Mouse (Mus musculus) liver, embryonic 14.5 days (tissue): ENCODE measurements around the gene Qrich2. TPM values are rescaled to one million over a fixed set of nuclear protein-coding genes. Genes with fewer than 3 reads are reported as not detected.
A peak's percentile ranks its signal among the peaks of the same experiment; 100 is the strongest.

ENCODE experiments used
- ATAC-seq: fragments of 200-750 bp; cut with Nextera tagmentation; 2 replicates; pipeline ENCODE4 v1.8.0; 2017; ENCODE audit warnings: moderate number of reproducible peaks, mild to moderate bottlenecking, moderate library complexity; ENCODE audit not compliant: insufficient read depth
- DNase-seq, 3 experiments: peaks; one replicate each; pipeline ENCODE4 v3.0.0-alpha.2; 2012 to 2013; ENCODE audit warnings: low read depth in 3 of 3, low spot score in 3 of 3
- H3K27ac ChIP-seq: fragments of 300-500 bp; sonication (generic); 2 replicates; pipeline ENCODE4 v1.5.1; 2014; ENCODE audit warnings: moderate library complexity, mild to moderate bottlenecking, control low read depth, inconsistent platforms
- H3K27me3 ChIP-seq: fragments of 300-500 bp; sonication (generic); 2 replicates; pipeline ENCODE4 v1.6.1; 2014; ENCODE audit warnings: mild to moderate bottlenecking, low read length, moderate library complexity; ENCODE audit not compliant: control insufficient read depth, insufficient read depth
- H3K36me3 ChIP-seq: fragments of 300-500 bp; sonication (generic); replicated peaks from 2 replicates; pipeline ENCODE4 v1.6.1; 2014; ENCODE audit warnings: low read depth; ENCODE audit not compliant: control insufficient read depth, insufficient read depth
- H3K4me1 ChIP-seq, 2 experiments: fragments of 200-500 bp in 1 of 2; fragments of 300-500 bp in 1 of 2; sonication (generic) in 1 of 2; replicated peaks; 2 replicates each; pipeline ENCODE4 v1.6.1; 2012 to 2014; ENCODE audit warnings: antibody characterized with exemption in 1 of 2, inconsistent platforms in 1 of 2, low read length in 1 of 2; ENCODE audit not compliant: control insufficient read depth in 2 of 2, insufficient read depth in 2 of 2
- H3K4me2 ChIP-seq: fragments of 300-500 bp; sonication (generic); 2 replicates; pipeline ENCODE4 v1.6.1; 2014; ENCODE audit warnings: low read depth, mild to moderate bottlenecking, control low read depth, moderate library complexity
- H3K4me3 ChIP-seq, 2 experiments: fragments of 200-500 bp in 1 of 2; fragments of 300-500 bp in 1 of 2; sonication (generic) in 1 of 2; 2 replicates each; pipeline ENCODE4 v1.5.1; 2012 to 2014; ENCODE audit warnings: low read depth in 2 of 2, low read length in 2 of 2, mild to moderate bottlenecking in 2 of 2, control low read depth in 1 of 2, inconsistent platforms in 1 of 2, moderate library complexity in 1 of 2; ENCODE audit not compliant: insufficient read depth in 1 of 2
- H3K9ac ChIP-seq: fragments of 300-500 bp; sonication (generic); replicated peaks from 2 replicates; pipeline ENCODE4 v1.6.1; 2014; ENCODE audit warnings: mild to moderate bottlenecking, control low read depth, moderate library complexity
- H3K9me3 ChIP-seq: fragments of 300-500 bp; sonication (generic); 2 replicates; pipeline ENCODE4 v1.6.1; 2016; ENCODE audit warnings: low read length, mixed read lengths; ENCODE audit not compliant: control insufficient read depth
- CTCF ChIP-seq: IDR thresholded peaks from 2 replicates; pipeline ENCODE4 v1.5.1; 2016; ENCODE audit warnings: antibody characterized with exemption, low read depth, control low read depth
- EP300 ChIP-seq: IDR thresholded peaks from 2 replicates; pipeline ENCODE4 v1.6.1; 2016; ENCODE audit warnings: antibody characterized with exemption, low read depth
- WGBS: fragments of 180-500 bp; shearing (Covaris S2); extraction: QIAGEN DNeasy Blood & Tissue Kit; methylation state at CpG from one replicate; pipeline ENCODE4 v1.1.7; 2014; ENCODE audit not compliant: insufficient replicate concordance; 5-methylcytosine and 5-hydroxymethylcytosine counted together
- polyA plus RNA-seq, 2 experiments: library from polyadenylated mRNA; depleted of rRNA in 1 of 2; stranded (reverse) in 1 of 2; unstranded in 1 of 2; fragments of >200 nt; fragmentation: Nextera tagmentation in 1 of 2; extraction: Ambion mirVana in 1 of 2; gene quantifications; 2 replicates each; pipeline versions ENCODE4 v1.2.1 to v1.2.3; 2012 to 2014

The Qrich2 gene
- polyA plus RNA-seq, 2 experiments: 0.01 to 0.08 TPM

GRCm38 (mm10) chr11:116489771-116490231, 23.8 kb upstream of the Qrich2 start:
- Histone ChIP-seq H3K4me2 (peak overlapping the region; percentile 71), H3K9me3 (no peaks in the 10 kb centered on the region), H3K27me3 (no peaks in the 10 kb centered on the region), H3K4me3 (peak overlapping the region; percentile 75 to 77), H3K36me3 (no peaks in the 10 kb centered on the region; the same call in 1 of the 2 replicates), H3K4me1 (peaks cover 5 to 11% of the 10 kb centered on the region in 2 experiments), H3K9ac (peak overlapping the region; percentile 69), H3K27ac (no peak overlapping the region; the same call in 1 of the 2 replicates)
- WGBS: under 1% methylated on average over 39 of the region's 39 CpGs
- TF ChIP-seq EP300: no peak
- no peak for TF ChIP-seq CTCF
- peak; percentile 39; the same call in 1 of the 2 replicates for ATAC-seq
- no peak for DNase-seq

GRCm38 (mm10) chr11:116488693-116489375, 22.8 kb upstream of the Qrich2 start:
- peaks cover 5 to 11% of the 10 kb centered on the region in 2 experiments for H3K4me1 ChIP-seq
- H3K9ac ChIP-seq: no peak overlapping the region
- DNase-seq (no peak), ATAC-seq (no peak)
- H3K27ac ChIP-seq: no peak overlapping the region
- H3K27me3 ChIP-seq: no peaks in the 10 kb centered on the region
- TF ChIP-seq EP300 (no peak), CTCF (peak; percentile 74)
- 58% methylated on average over 14 of the region's 14 CpGs for WGBS
- H3K9me3 ChIP-seq: no peaks in the 10 kb centered on the region
- H3K4me3 ChIP-seq: peak overlapping the region; percentile 75 to 77
- H3K4me2 ChIP-seq: peak overlapping the region; percentile 71
- H3K36me3 ChIP-seq: no peaks in the 10 kb centered on the region; the same call in none of the 2 replicates

- H3K36me3 ChIP-seq: no peaks in the 10 kb centered on the region; the same call in none of the 2 replicates
- DNase-seq (no peak), ATAC-seq (no peak)
- H3K27me3 ChIP-seq: no peaks in the 10 kb centered on the region
- H3K4me2 ChIP-seq: no peak overlapping the region
- no peaks in the 10 kb centered on the region for H3K9me3 ChIP-seq
- H3K4me1 ChIP-seq: peaks cover 5 to 8% of the 10 kb centered on the region in 2 experiments
- H3K4me3 ChIP-seq: no peak overlapping the region
- H3K9ac ChIP-seq: no peak overlapping the region
- no peak for TF ChIP-seq CTCF
- TF ChIP-seq EP300: no peak
- no peak overlapping the region for H3K27ac ChIP-seq
Measured at GRCm38 (mm10) chr11:116488207-116488606, 22.2 kb upstream of the Qrich2 start.

- Histone ChIP-seq H3K4me2 (no peak overlapping the region), H3K27me3 (no peaks in the 10 kb centered on the region), H3K4me1 (peaks cover 4 to 5% of the 10 kb centered on the region in 2 experiments), H3K36me3 (peaks cover 3% of the 10 kb centered on the region), H3K9ac (no peak overlapping the region), H3K4me3 (no peak overlapping the region), H3K27ac (no peak overlapping the region), H3K9me3 (no peaks in the 10 kb centered on the region)
- 74% methylated on average over 8 of the region's 8 CpGs for WGBS
- TF ChIP-seq EP300: no peak
- ATAC-seq (no peak), DNase-seq (no peak)
Measured at GRCm38 (mm10) chr11:116484261-116484660, 18.2 kb upstream of the Qrich2 start.

- no peak for TF ChIP-seq EP300
- TF ChIP-seq CTCF: no peak
- no peak for DNase-seq
- Histone ChIP-seq H3K9me3 (no peaks in the 10 kb centered on the region), H3K4me1 (no peaks in the 10 kb centered on the region), H3K4me3 (no peak overlapping the region), H3K27ac (no peak overlapping the region), H3K4me2 (no peak overlapping the region), H3K27me3 (no peaks in the 10 kb centered on the region), H3K9ac (no peak overlapping the region), H3K36me3 (peaks cover 19% of the 10 kb centered on the region)
- 81% methylated on average over 7 of the region's 7 CpGs for WGBS
- no peak for ATAC-seq
Measured at GRCm38 (mm10) chr11:116481776-116482175, 15.7 kb upstream of the Qrich2 start.
